Mouse (Mus musculus) embryonic facial prominence, embryonic 11.5 days (tissue): ENCODE measurements around the gene Slc16a13. TPM values are rescaled to one million over a fixed set of nuclear protein-coding genes. Genes with fewer than 3 reads are reported as not detected.

Experiments used
- ATAC-seq: fragments of 200-750 bp; cut with Nextera tagmentation; replicated peaks from 2 replicates; pipeline ENCODE4 v1.8.0; 2017; ENCODE audit warnings: low read depth; ENCODE audit not compliant: insufficient number of reproducible peaks, low FRiP score, low TSS enrichment
- DNase-seq: peaks from one replicate; pipeline ENCODE4 v3.0.0-alpha.2; 2015; ENCODE audit warnings: low spot score
- H3K27ac ChIP-seq: fragments of 300-500 bp; sonication (generic); replicated peaks from 2 replicates; pipeline ENCODE4 v1.5.1; 2014; ENCODE audit warnings: mild to moderate bottlenecking, low read depth, low read length, control low read depth
- H3K27me3 ChIP-seq: fragments of 300-500 bp; sonication (generic); 2 replicates; pipeline ENCODE4 v1.6.1; 2014; ENCODE audit warnings: mild to moderate bottlenecking, low read length, moderate library complexity, mixed read lengths; ENCODE audit not compliant: control insufficient read depth, insufficient read depth
- H3K36me3 ChIP-seq: fragments of 300-500 bp; sonication (generic); replicated peaks from 2 replicates; pipeline ENCODE4 v1.6.1; 2014; ENCODE audit warnings: low read depth, mild to moderate bottlenecking, low read length, moderate library complexity, mixed read lengths; ENCODE audit not compliant: control insufficient read depth, insufficient read depth
- H3K4me1 ChIP-seq: fragments of 300-500 bp; sonication (generic); 2 replicates; pipeline ENCODE4 v1.6.1; 2014; ENCODE audit warnings: low read length, mixed read lengths; ENCODE audit not compliant: control insufficient read depth, insufficient read depth
- H3K4me2 ChIP-seq: fragments of 300-500 bp; sonication (generic); 2 replicates; pipeline ENCODE4 v1.6.1; 2014; ENCODE audit warnings: low read depth, mild to moderate bottlenecking, control low read depth, low read length, moderate library complexity
- H3K4me3 ChIP-seq: fragments of 300-500 bp; sonication (generic); 2 replicates; pipeline ENCODE4 v1.5.1; 2014; ENCODE audit warnings: low read depth, low read length, control low read depth
- H3K9ac ChIP-seq: fragments of 300-500 bp; sonication (generic); replicated peaks from 2 replicates; pipeline ENCODE4 v1.6.1; 2014; ENCODE audit warnings: mild to moderate bottlenecking, control low read depth, low read length
- H3K9me3 ChIP-seq: fragments of 300-500 bp; sonication (generic); replicated peaks from 2 replicates; pipeline ENCODE4 v1.6.1; 2016; ENCODE audit warnings: mild to moderate bottlenecking, low read length, inconsistent platforms, mixed read lengths; ENCODE audit not compliant: control insufficient read depth
- WGBS: fragments of 180-500 bp; shearing (Covaris S2); extraction: QIAGEN DNeasy Blood & Tissue Kit; methylation state at CpG from one replicate; pipeline ENCODE4 v1.1.7; 2014; 5-methylcytosine and 5-hydroxymethylcytosine counted together
- polyA plus RNA-seq: library from polyadenylated mRNA; unstranded; fragments of >200 nt; fragmentation: Nextera tagmentation; extraction: Ambion mirVana; gene quantifications from 2 replicates; pipeline ENCODE4 v1.2.1, GENCODE M21; 2014

The Slc16a13 gene
- polyA plus RNA-seq, 1 experiment from 2014 or later: 8.5 TPM

GRCm38 (mm10) chr11:70201691-70202090 is 19.2 kb downstream of the Slc16a13 start:
- Histone ChIP-seq H3K4me2 (no peak overlapping the region), H3K27ac (no peak overlapping the region), H3K27me3 (no peaks in the 10 kb centered on the region), H3K4me1 (no peaks in the 10 kb centered on the region; the same call in 1 of the 2 replicates), H3K9ac (no peak overlapping the region), H3K4me3 (no peak overlapping the region), H3K9me3 (no peaks in the 10 kb centered on the region), H3K36me3 (no peaks in the 10 kb centered on the region)
- DNase-seq (peak; percentile 92), ATAC-seq (no peak)
- WGBS: 36% methylated on average over 5 of the region's 5 CpGs

GRCm38 (mm10) chr11:70200036-70200608 is 20.7 kb downstream of the Slc16a13 start:
- H3K4me2 ChIP-seq: no peak overlapping the region
- H3K27ac ChIP-seq: no peak overlapping the region
- H3K9ac ChIP-seq: no peak overlapping the region
- H3K36me3 ChIP-seq: no peaks in the 10 kb centered on the region
- no peaks in the 10 kb centered on the region; the same call in 1 of the 2 replicates for H3K4me1 ChIP-seq
- WGBS: 73% methylated on average over 5 of the region's 5 CpGs
- no peak overlapping the region for H3K4me3 ChIP-seq
- H3K9me3 ChIP-seq: no peaks in the 10 kb centered on the region
- no peak for DNase-seq
- ATAC-seq: no peak
- no peaks in the 10 kb centered on the region for H3K27me3 ChIP-seq

- DNase-seq (no peak), ATAC-seq (no peak)
- no peaks in the 10 kb centered on the region; the same call in 1 of the 2 replicates for H3K4me1 ChIP-seq
- H3K9me3 ChIP-seq: no peaks in the 10 kb centered on the region
- WGBS: 84% methylated on average over 8 of the region's 8 CpGs
- no peak overlapping the region for H3K27ac ChIP-seq
- H3K36me3 ChIP-seq: no peaks in the 10 kb centered on the region
- H3K4me2 ChIP-seq: no peak overlapping the region
- H3K9ac ChIP-seq: no peak overlapping the region
- no peak overlapping the region for H3K4me3 ChIP-seq
- H3K27me3 ChIP-seq: no peaks in the 10 kb centered on the region
Measured at GRCm38 (mm10) chr11:70199107-70199506, 21.8 kb downstream of the Slc16a13 start.

GRCm38 (mm10) chr11:70198332-70198731 is 22.5 kb downstream of the Slc16a13 start:
- H3K4me3 ChIP-seq: no peak overlapping the region
- 83% methylated on average over 3 of the region's 3 CpGs for WGBS

DNA sequence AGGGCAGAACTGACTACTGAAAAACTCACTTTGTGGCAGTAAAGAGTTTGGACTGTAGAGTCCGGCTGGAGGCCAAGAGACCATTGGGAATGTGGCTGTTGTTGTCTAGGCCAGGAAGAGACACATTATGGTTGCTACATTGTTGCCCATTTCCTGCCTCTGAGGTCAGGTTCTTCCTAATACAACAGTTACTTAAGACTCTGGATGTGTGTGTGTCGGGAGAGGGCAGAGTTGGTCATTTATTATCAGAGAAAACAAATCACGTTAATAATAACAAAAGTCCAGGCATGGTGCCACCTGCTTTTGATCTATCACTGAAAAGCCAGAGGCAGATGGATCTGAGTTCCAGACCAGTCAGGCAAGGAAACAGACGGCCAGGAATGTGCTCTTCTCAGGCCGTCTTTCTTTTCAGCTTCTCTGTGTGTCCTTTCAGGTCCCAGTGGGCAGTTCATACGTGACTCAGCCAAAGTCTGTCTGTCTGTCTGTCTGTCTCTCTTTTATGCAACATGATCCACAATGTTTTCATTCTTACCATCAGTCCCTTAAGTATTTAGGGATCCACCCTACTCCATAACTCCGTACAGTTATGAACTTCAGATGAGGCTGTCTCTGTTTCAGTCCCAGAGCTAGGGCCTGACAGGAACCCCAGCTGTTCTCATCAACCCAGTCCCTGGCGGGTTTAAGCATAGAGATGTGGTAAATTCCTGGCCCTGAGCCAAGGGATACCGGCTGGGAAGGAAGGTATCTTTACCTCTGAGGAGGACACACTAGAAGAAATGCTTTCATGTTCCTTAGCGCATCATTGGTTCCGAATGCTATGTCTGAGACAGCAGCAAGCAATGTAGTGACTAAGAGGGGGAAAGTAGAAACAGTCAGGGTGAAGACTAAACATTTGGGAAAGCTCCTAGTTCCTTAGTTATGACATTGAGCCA is 27.2 kb downstream of the Slc16a13 start:
- WGBS: 60% methylated on average over 11 of the region's 11 CpGs
- no peaks in the 10 kb centered on the region for H3K4me1 ChIP-seq
- no peaks in the 10 kb centered on the region for H3K27me3 ChIP-seq
- no peak overlapping the region for H3K27ac ChIP-seq
- H3K4me3 ChIP-seq: no peak overlapping the region
- DNase-seq: peak; percentile 7
- no peaks in the 10 kb centered on the region for H3K9me3 ChIP-seq
- H3K9ac ChIP-seq: no peak overlapping the region
- H3K36me3 ChIP-seq: no peaks in the 10 kb centered on the region
- no peak for ATAC-seq
- H3K4me2 ChIP-seq: no peak overlapping the region

More at GRCm38 (mm10) chr11:70198332-70198731, 22.5 kb downstream of the Slc16a13 start:
- no peaks in the 10 kb centered on the region for H3K9me3 ChIP-seq
- H3K9ac ChIP-seq: no peak overlapping the region
- H3K36me3 ChIP-seq: no peaks in the 10 kb centered on the region
- H3K4me1 ChIP-seq: no peaks in the 10 kb centered on the region; the same call in 1 of the 2 replicates
- H3K27me3 ChIP-seq: no peaks in the 10 kb centered on the region
- no peak for ATAC-seq
- H3K27ac ChIP-seq: no peak overlapping the region
- DNase-seq: no peak
- H3K4me2 ChIP-seq: no peak overlapping the region

GRCm38 (mm10) chr11:70192157-70192556 is 28.7 kb downstream of the Slc16a13 start:
- 78% methylated on average over 4 of the region's 4 CpGs for WGBS
- Histone ChIP-seq H3K9me3 (no peaks in the 10 kb centered on the region), H3K4me1 (no peaks in the 10 kb centered on the region), H3K36me3 (no peaks in the 10 kb centered on the region), H3K27me3 (no peaks in the 10 kb centered on the region), H3K27ac (no peak overlapping the region), H3K9ac (no peak overlapping the region), H3K4me2 (no peak overlapping the region), H3K4me3 (no peak overlapping the region)
- DNase-seq (no peak), ATAC-seq (no peak)

- Histone ChIP-seq H3K27ac (no peak overlapping the region), H3K27me3 (no peaks in the 10 kb centered on the region), H3K4me1 (no peaks in the 10 kb centered on the region), H3K9ac (no peak overlapping the region), H3K4me2 (no peak overlapping the region), H3K9me3 (no peaks in the 10 kb centered on the region), H3K36me3 (no peaks in the 10 kb centered on the region), H3K4me3 (no peak overlapping the region)
- DNase-seq (no peak), ATAC-seq (no peak)
- WGBS: 86% methylated on average over 6 of the region's 6 CpGs
Measured at GRCm38 (mm10) chr11:70191188-70191587, 29.7 kb downstream of the Slc16a13 start.
